In genomic region chr15:8039834-8040233, GRCm38 (mm10) we compare ENCODE assay signal across 21 mouse cellular contexts. TPM values are rescaled to one million over a fixed set of nuclear protein-coding genes. Genes with fewer than 3 reads are reported as not detected.
DNase-seq lines count a peak whose midpoint lies in the region; TF ChIP-seq lines count a peak whose summit lies in the region.
"Had no signal": no experiment of that assay in that cellular context is flagged by ENCODE, and none has a peak within 500 bp of the region (broad histone marks: within the 10 kb centered on the region; RNA-seq: fewer than 3 reads in every experiment).

No protein-coding gene starts in this region.

- intact Hi-C loops in left cerebral cortex, adult 2 months (cut with DNase I): loop anchor here (5.0 kb wide), 1 partner anchor 578 kb away; no protein-coding TSS in a partner anchor
- intact Hi-C loops in left cerebral cortex, postnatal 36 days (cut with DNase I): no loop called here

- TF ChIP-seq CTCF in left cerebral cortex, adult 2 months (IDR thresholded peaks at IDR 0.05): peak; percentile 16
- TF ChIP-seq CTCF in brain, embryonic 14.5 days (IDR thresholded peaks at IDR 0.05; ENCODE audit: borderline replicate concordance, extremely low read depth, insufficient read depth, insufficient read length): 0 out of 2 replicates have a peak, but pooled peaks have one; percentile 13

- TF ChIP-seq POLR2A in brain, embryonic 14.5 days (IDR thresholded peaks at IDR 0.05; ENCODE audit: borderline replicate concordance, extremely low read depth, insufficient read depth, insufficient read length, poor library complexity, severe bottlenecking): no peak

- no peak overlapping the region for H3K27ac ChIP-seq in left cerebral cortex, adult 2 months
- H3K27ac ChIP-seq: forebrain, embryonic 15.5 days; heart, embryonic 15.5 days; hindbrain, embryonic 10.5 days; kidney, embryonic 15.5 days; limb, embryonic 12.5 days; liver, embryonic 15.5 days; midbrain, embryonic 10.5 days had no signal

- DNase-seq in embryo, embryonic 11 days: peak; percentile 9
- no peak for DNase-seq in embryo, embryonic 9.5 days (ENCODE audit: extremely low spot score)
- no peak for DNase-seq in left cerebral cortex, adult 2 months (ENCODE audit: extremely low spot score in 1 of 2, low spot score in 2 of 2)
- no peak for DNase-seq in left cerebral cortex, postnatal 36 days (ENCODE audit: low spot score in 2 of 2)
- peak; percentile 30 for DNase-seq in CD4-positive, CD25-positive, alpha-beta regulatory T cell, adult 2 months (ENCODE audit: low read depth, low spot score)
- peak; percentile 2 for DNase-seq in brain, embryonic 14.5 days (ENCODE audit: low read depth)
- no peak for DNase-seq in right cerebral cortex, adult 18-20 months
- DNase-seq in heart, adult 9 months (ENCODE audit: low spot score in 2 of 2): no peak
- DNase-seq: cerebellum, postnatal 10 days; gastrocnemius, postnatal 10 days; heart, adult 18-20 months; retina, postnatal 1 day had no signal

- no peak overlapping the region for H3K4me3 ChIP-seq in left cerebral cortex, adult 2 months
- H3K4me3 ChIP-seq: erythroblast, embryonic 14.5 days; forebrain, embryonic 15.5 days; heart, embryonic 15.5 days; hindbrain, embryonic 10.5 days; kidney, embryonic 15.5 days; limb, embryonic 12.5 days; liver, embryonic 15.5 days; midbrain, embryonic 10.5 days; myocyte had no signal

RNA-seq across cellular contexts. Expression of gene Wdr70, which starts 59.2 kb away (rescaled TPM):
- total RNA-seq in left cerebral cortex, adult 2 months (2021): 10 to 100 TPM; 33.0 to 33.2 TPM
- 10 to 100 TPM; 31.5 to 36.0 TPM for total RNA-seq in left cerebral cortex, postnatal 36 days (2021)
- 31.3 and 38.7 TPM in 2 replicates for polyA plus RNA-seq in brain, embryonic 14.5 days (2012; rRNA removed)

Comparison
In these comparisons a context has a peak if more than half of its experiments do, and no peak if none do; other contexts are left out.
1. DNase-seq: peak in embryo, embryonic 11 days (single experiment), CD4-positive, CD25-positive, alpha-beta regulatory T cell, adult 2 months (single experiment) and brain, embryonic 14.5 days (single experiment); none in embryo, embryonic 9.5 days (single experiment), left cerebral cortex, adult 2 months (0 of 2), left cerebral cortex, postnatal 36 days (0 of 2), right cerebral cortex, adult 18-20 months (single experiment) and heart, adult 9 months (0 of 2).